Mouse (Mus musculus) heart, adult 2 months (tissue): ENCODE data around the gene Pak6. TPM values are rescaled to one million over a fixed set of nuclear protein-coding genes. Genes with fewer than 3 reads are reported as not detected.
"Not testable (repeated sequence)": the region's sequence is repeated elsewhere in the genome, so short reads cannot be mapped to it uniquely, and the experiment has no call there.

Experiments used
- DNase-seq, 2 experiments: peaks; one replicate each; pipeline ENCODE4 v3.0.0; 2021
- H3K27ac ChIP-seq: fragments of 200-600 bp; 2 replicates; pipeline ENCODE4 v1.8.1; 2022
- H3K27me3 ChIP-seq: fragments of 200-500 bp; 2 replicates; pipeline ENCODE4 v1.6.1; 2012; ENCODE audit warnings: mild to moderate bottlenecking, low read length, inconsistent platforms, mixed read lengths; ENCODE audit not compliant: control insufficient read depth, insufficient read depth
- H3K36me3 ChIP-seq: fragments of 200-500 bp; 2 replicates; pipeline ENCODE4 v1.6.1; 2012; ENCODE audit warnings: low read length, inconsistent platforms; ENCODE audit not compliant: control insufficient read depth, insufficient read depth
- H3K4me1 ChIP-seq: fragments of 200-500 bp; 2 replicates; pipeline ENCODE4 v1.6.1; 2011; ENCODE audit warnings: low read length; ENCODE audit not compliant: control insufficient read depth, insufficient read depth
- H3K4me3 ChIP-seq: fragments of 200-600 bp; 2 replicates; pipeline ENCODE4 v1.8.1; 2022
- H3K79me2 ChIP-seq: fragments of 200-500 bp; replicated peaks from 2 replicates; pipeline ENCODE4 v1.6.1; 2012; ENCODE audit warnings: mild to moderate bottlenecking, inconsistent platforms, low read length, moderate library complexity, mixed read lengths; ENCODE audit not compliant: control insufficient read depth, insufficient read depth
- H3K9ac ChIP-seq: fragments of 200-500 bp; 2 replicates; pipeline ENCODE4 v1.6.1; 2012; ENCODE audit warnings: low read depth, mild to moderate bottlenecking, control low read depth, inconsistent platforms, low read length, mixed read lengths
- CTCF ChIP-seq: fragments of 200-600 bp; IDR thresholded peaks from 2 replicates; pipeline ENCODE4 v1.8.1; 2022; ENCODE audit warnings: antibody characterized with exemption, mild to moderate bottlenecking, moderate library complexity
- EP300 ChIP-seq: fragments of 200-500 bp; IDR thresholded peaks from 2 replicates; pipeline ENCODE4 v1.6.1; 2011; ENCODE audit warnings: low read depth, low read length, control low read depth; ENCODE audit not compliant: insufficient read depth
- POLR2A ChIP-seq: fragments of 200-500 bp; IDR thresholded peaks from 2 replicates; pipeline ENCODE4 v1.6.1; 2011; ENCODE audit warnings: mild to moderate bottlenecking, low read depth, low read length, control low read depth; ENCODE audit not compliant: insufficient read depth
- WGBS: fragments of 180-500 bp; shearing (Covaris S2); methylation state at CpG from one replicate; pipeline ENCODE4 v1.1.7; 2018; 5-methylcytosine and 5-hydroxymethylcytosine counted together
- intact Hi-C: fragments of 180-260 bp; cut with DNase I; formaldehyde crosslinking; loops from one replicate; pipeline ENCODE4 v1.15.1; 2025
- polyA plus RNA-seq: library from polyadenylated mRNA; depleted of rRNA; stranded (reverse); fragments of >200 nt; gene quantifications from 2 replicates; pipeline ENCODE4 v1.2.3, GENCODE M21; 2012
- total RNA-seq, 2 experiments: library from RNA; stranded (reverse); gene quantifications; 2 replicates each; pipeline ENCODE4 v1.2.3; 2021

Pak6 gene
- total and polyA plus RNA-seq, 3 experiments: 6.1 to 11.1 (median 8.1) TPM

DNA sequence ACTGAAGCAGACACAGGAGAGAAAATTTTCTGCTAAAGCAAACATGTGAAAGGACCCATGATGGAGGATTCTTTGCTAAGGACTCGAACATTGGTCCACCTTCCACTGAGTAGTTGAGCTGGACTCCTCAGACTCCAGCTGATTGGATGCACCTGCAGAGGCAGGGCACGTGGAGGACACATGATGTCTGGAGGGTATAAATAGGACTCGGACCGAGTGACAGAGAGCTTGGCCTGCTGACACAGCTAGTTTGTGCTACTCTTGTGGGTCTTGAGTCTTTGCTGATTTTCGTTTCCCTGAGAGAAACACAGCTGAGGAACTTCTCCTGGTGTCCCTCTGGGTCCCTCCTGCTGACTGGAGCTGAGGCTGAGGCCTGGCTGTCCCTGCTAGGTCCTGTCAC lies 16.4 kb upstream of the Pak6 start:
- Histone ChIP-seq H3K36me3 (no peaks in the 10 kb centered on the region), H3K27ac (no peak overlapping the region), H3K4me3 (no peak overlapping the region), H3K9ac (no peak overlapping the region), H3K79me2 (no peaks in the 10 kb centered on the region), H3K27me3 (no peaks in the 10 kb centered on the region), H3K4me1 (no peaks in the 10 kb centered on the region)
- DNase-seq: no peak
- 63% methylated on average over 5 of the region's 5 CpGs for WGBS
- intact Hi-C loops: no loop called here
- TF ChIP-seq POLR2A (no peak), CTCF (no peak), EP300 (no peak)

DNA sequence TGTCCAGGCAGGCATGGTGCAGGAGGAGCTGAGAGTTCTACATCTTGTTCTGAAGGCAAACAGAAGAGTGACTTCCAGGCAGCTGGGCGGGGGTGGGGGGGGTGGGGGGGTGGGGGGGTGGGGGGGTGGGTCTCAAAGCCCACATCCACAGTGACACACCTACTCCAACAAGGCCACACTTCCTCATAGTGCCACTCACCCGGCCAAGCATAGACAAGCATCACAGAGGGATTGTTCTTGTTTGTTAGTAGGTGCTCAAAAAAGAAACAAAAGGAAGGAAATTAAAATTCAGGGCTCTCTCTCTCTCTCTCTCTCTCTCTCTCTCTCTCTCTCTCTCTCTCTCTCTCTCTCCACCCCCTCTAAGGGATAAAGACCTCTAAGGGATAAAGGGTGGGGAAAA lies 12.4 kb upstream of the Pak6 start:
- H3K36me3 ChIP-seq, H3K9ac ChIP-seq, H3K27ac ChIP-seq, H3K4me1 ChIP-seq, H3K27me3 ChIP-seq, DNase-seq, H3K79me2 ChIP-seq, intact Hi-C loops, H3K4me3 ChIP-seq: not testable (repeated sequence)
- 48% methylated on average over 2 of the region's 2 CpGs for WGBS

DNA sequence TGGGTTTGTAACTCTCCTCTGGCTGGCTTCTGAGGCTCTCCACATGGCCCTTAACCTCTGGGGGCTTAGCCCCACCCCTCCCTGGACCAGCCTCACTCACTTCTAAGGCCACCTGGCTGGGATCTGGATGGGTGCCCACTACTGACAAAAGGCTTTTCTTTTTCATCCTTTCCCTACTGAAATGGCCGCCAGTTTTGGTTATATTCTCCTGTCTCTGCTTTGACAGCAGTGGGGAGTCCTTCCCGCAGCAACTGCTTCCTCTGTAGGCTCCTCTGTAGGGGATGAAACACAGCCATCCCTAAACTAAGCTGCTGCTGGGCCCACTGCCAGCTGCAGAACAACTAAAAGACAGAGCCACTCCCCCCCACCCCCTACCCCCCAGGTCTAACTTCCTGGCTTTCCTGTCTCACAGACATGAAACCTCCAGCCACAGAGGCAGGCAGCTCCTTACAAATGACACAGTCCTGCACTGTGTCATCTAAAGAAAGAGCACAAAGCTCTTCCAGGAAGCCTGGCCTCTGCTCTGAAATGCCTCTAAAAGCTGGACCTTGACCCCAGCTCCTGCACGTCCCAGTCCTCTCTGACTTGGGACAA lies 6.3 kb upstream of the Pak6 start:
- WGBS: 34% methylated on average over 3 of the region's 3 CpGs
- Histone ChIP-seq H3K4me3 (no peak overlapping the region), H3K27ac (no peak overlapping the region), H3K79me2 (no peaks in the 10 kb centered on the region), H3K4me1 (peaks cover 8% of the 10 kb centered on the region), H3K9ac (no peak overlapping the region), H3K36me3 (no peaks in the 10 kb centered on the region), H3K27me3 (no peaks in the 10 kb centered on the region)
- intact Hi-C loops: loop anchor here (5.0 kb wide), 1 partner anchor 36 kb away; no protein-coding TSS in a partner anchor
- no peak for DNase-seq
- TF ChIP-seq CTCF (no peak), POLR2A (no peak), EP300 (no peak)

DNA sequence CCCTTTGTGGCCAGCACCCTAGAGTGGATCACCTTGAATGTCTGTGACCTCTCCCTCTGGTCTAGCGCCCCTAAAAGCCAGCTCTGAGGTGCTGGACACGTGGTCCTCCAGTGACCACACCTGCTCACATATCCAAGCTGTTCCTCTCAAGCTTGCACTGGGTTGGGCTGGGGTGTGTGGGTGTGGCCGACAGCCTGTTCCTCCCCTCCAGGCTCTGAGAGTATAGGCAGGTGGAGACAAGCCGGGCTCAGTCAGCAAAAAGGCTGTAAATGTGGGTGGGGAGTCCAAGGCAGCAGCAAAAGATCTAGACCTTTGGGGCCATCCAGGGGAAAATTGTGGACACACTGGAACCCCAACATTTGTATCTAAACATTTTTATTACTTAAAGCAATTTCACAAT lies 4.6 kb upstream of the Pak6 start:
- H3K36me3 ChIP-seq: no peaks in the 10 kb centered on the region
- H3K27ac ChIP-seq: peak overlapping the region; percentile 42; the same call in 1 of the 2 replicates
- H3K79me2 ChIP-seq: no peaks in the 10 kb centered on the region
- no peak for TF ChIP-seq POLR2A
- no peak for TF ChIP-seq EP300
- no peak for TF ChIP-seq CTCF
- intact Hi-C loops: loop anchor here (5.0 kb wide), 1 partner anchor 34 kb away; no protein-coding TSS in a partner anchor
- no peaks in the 10 kb centered on the region; the same call in 1 of the 2 replicates for H3K27me3 ChIP-seq
- no peak overlapping the region for H3K4me3 ChIP-seq
- peaks cover 8% of the 10 kb centered on the region for H3K4me1 ChIP-seq
- DNase-seq: no peak
- WGBS: 69% methylated on average over 4 of the region's 4 CpGs
- no peak overlapping the region for H3K9ac ChIP-seq

DNA sequence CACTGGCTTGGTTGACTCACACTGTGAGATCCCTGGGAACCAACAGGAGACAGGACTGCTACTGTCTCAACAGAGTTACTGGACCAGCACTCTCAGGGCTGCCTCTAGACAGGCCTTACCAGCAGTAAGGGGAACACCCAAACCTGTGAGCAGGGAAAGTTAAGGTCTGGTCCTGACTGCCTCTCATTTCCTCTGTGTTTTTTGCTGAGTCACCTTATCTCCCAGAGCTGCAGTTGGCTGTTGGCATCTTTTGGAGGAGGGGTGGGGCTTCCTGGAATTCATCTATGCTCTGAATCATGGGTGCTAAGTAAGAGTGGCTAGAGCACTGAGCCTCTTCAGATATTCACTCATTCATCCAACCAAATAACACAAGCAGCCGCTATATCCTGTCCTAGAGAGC lies 4.0 kb upstream of the Pak6 start:
- no peak overlapping the region for H3K4me3 ChIP-seq
- H3K79me2 ChIP-seq: no peaks in the 10 kb centered on the region

GRCm38 (mm10) chr2:118659493-118659892 lies 3.6 kb upstream of the Pak6 start:
- H3K36me3 ChIP-seq: no peaks in the 10 kb centered on the region
- intact Hi-C loops: loop anchor here (5.0 kb wide), 1 partner anchor 33 kb away; no protein-coding TSS in a partner anchor
- no peak overlapping the region for H3K9ac ChIP-seq
- H3K4me1 ChIP-seq: peaks cover 8% of the 10 kb centered on the region
- TF ChIP-seq EP300 (no peak), POLR2A (no peak), CTCF (no peak)
- H3K27me3 ChIP-seq: no peaks in the 10 kb centered on the region; the same call in 1 of the 2 replicates
- H3K27ac ChIP-seq: peak overlapping the region; percentile 6; the same call in 1 of the 2 replicates
- WGBS: 61% methylated on average over 12 of the region's 12 CpGs
- H3K79me2 ChIP-seq: no peaks in the 10 kb centered on the region
- H3K4me3 ChIP-seq: no peak overlapping the region; the same call in 1 of the 2 replicates
- DNase-seq: no peak

More for the DNA sequence above, 4.0 kb upstream of the Pak6 start:
- Histone ChIP-seq H3K27ac (peak overlapping the region; percentile 42), H3K36me3 (no peaks in the 10 kb centered on the region), H3K27me3 (no peaks in the 10 kb centered on the region; the same call in 1 of the 2 replicates), H3K9ac (no peak overlapping the region), H3K4me1 (peaks cover 8% of the 10 kb centered on the region)
- TF ChIP-seq EP300 (0 out of 2 replicates have a peak, but pooled peaks have one; percentile 34), POLR2A (no peak)
- DNase-seq: peak; percentile 48 to 60
- intact Hi-C loops: loop anchor here (5.0 kb wide), 1 partner anchor 33 kb away; no protein-coding TSS in a partner anchor
- WGBS: 9% methylated on average over 1 of the region's 1 CpGs
